8 mouse cellular contexts compared by ENCODE assay signal in genomic region chr9:21846755-21847341, GRCm38 (mm10). TPM values are rescaled to one million over a fixed set of nuclear protein-coding genes. Genes with fewer than 3 reads are reported as not detected.
DNase-seq lines count a peak whose midpoint lies in the region; ATAC-seq and TF ChIP-seq lines count a peak whose summit lies in the region.

No protein-coding gene starts in this region.

- peaks cover 41% of the 10 kb centered on the region for H3K4me1 ChIP-seq in heart, adult 2 months (ENCODE audit: control insufficient read depth, insufficient read depth, low read length)
- H3K4me1 ChIP-seq in lung, adult 2 months (ENCODE audit: control insufficient read depth, insufficient read depth, low read length) = peaks cover 29% of the 10 kb centered on the region
- H3K4me1 ChIP-seq in stomach, postnatal 0 days (replicated peaks; ENCODE audit: control insufficient read depth, insufficient read depth) = peaks cover 2% of the 10 kb centered on the region; the same call in 1 of the 2 replicates

- no peaks in the 10 kb centered on the region for H3K9me3 ChIP-seq in stomach, postnatal 0 days (ENCODE audit: control insufficient read depth, low read length)

- WGBS in heart, adult 2 months = 14% methylated on average over 11 of the region's 11 CpGs
- WGBS in lung, adult 2 months = 16% methylated on average over 11 of the region's 11 CpGs
- 17% methylated on average over 11 of the region's 11 CpGs for WGBS in stomach, postnatal 0 days

- H3K4me2 ChIP-seq in stomach, postnatal 0 days (replicated peaks; ENCODE audit: low read depth) = peak overlapping the region; percentile 54

- H3K4me3 ChIP-seq in heart, adult 2 months = peak overlapping the region; percentile 28
- peak overlapping the region; percentile 50 for H3K4me3 ChIP-seq in lung, adult 2 months (replicated peaks; ENCODE audit: extremely low read depth, low read depth, low read length)
- H3K4me3 ChIP-seq in stomach, postnatal 0 days (ENCODE audit: low read depth, low read length) = peak overlapping the region; percentile 26; the same call in 1 of the 2 replicates

- peak overlapping the region; percentile 76 for H3K9ac ChIP-seq in heart, adult 2 months (ENCODE audit: low read depth, low read length)
- no peak overlapping the region for H3K9ac ChIP-seq in stomach, postnatal 0 days (ENCODE audit: low read length)

- H3K36me3 ChIP-seq in heart, adult 2 months (ENCODE audit: control insufficient read depth, insufficient read depth, low read length) = peaks cover 26% of the 10 kb centered on the region
- peaks cover 8% of the 10 kb centered on the region for H3K36me3 ChIP-seq in stomach, postnatal 0 days (ENCODE audit: control insufficient read depth, insufficient read depth, low read length)

- intact Hi-C loops in heart, adult 2 months (cut with DNase I) = no loop called here

- no peaks in the 10 kb centered on the region for H3K79me2 ChIP-seq in heart, adult 2 months (replicated peaks; ENCODE audit: control insufficient read depth, insufficient read depth, low read length)

- ATAC-seq in stomach, postnatal 0 days (ENCODE audit: low FRiP score, low TSS enrichment) = peak; percentile 70; the same call in 1 of the 2 replicates
- no peak for ATAC-seq in activated CD4-positive, CD25-positive, alpha-beta regulatory T cell, adult 4 months

- peak; percentile 32 for DNase-seq in ovary, postnatal 14 days (ENCODE audit: low spot score)
- no peak for DNase-seq in ovary, postnatal 10 days (ENCODE audit: low spot score)
- peak; percentile 84 to 89 for DNase-seq in heart, adult 2 months
- peak; percentile 59 for DNase-seq in kidney, adult 18-20 months
- DNase-seq in lung, adult 2 months = peak; percentile 45
- peak; percentile 55 for DNase-seq in stomach, postnatal 0 days (ENCODE audit: low spot score)
- no peak for DNase-seq in right cerebral cortex, postnatal 36 days (ENCODE audit: low spot score in 2 of 2)

- H3K27me3 ChIP-seq in heart, adult 2 months (ENCODE audit: control insufficient read depth, insufficient read depth, low read length) = no peaks in the 10 kb centered on the region
- H3K27me3 ChIP-seq in stomach, postnatal 0 days (ENCODE audit: control insufficient read depth, insufficient read depth, low read length) = no peaks in the 10 kb centered on the region

- peak overlapping the region; percentile 95 for H3K27ac ChIP-seq in heart, adult 2 months
- peak overlapping the region; percentile 91 for H3K27ac ChIP-seq in stomach, postnatal 0 days (replicated peaks)

- TF ChIP-seq EP300 in heart, adult 2 months (IDR thresholded peaks at IDR 0.05; ENCODE audit: insufficient read depth, low read depth, low read length) = peak; percentile 91
- peak; percentile 71 for TF ChIP-seq EP300 in stomach, postnatal 0 days (optimal IDR thresholded peaks at IDR 0.05)

- no peak for TF ChIP-seq CTCF in heart, adult 2 months (IDR thresholded peaks at IDR 0.05)
- no peak for TF ChIP-seq CTCF in lung, adult 2 months (IDR thresholded peaks at IDR 0.05; ENCODE audit: insufficient read depth, low read length)
- no peak; the same call in 1 of the 2 replicates for TF ChIP-seq CTCF in stomach, postnatal 0 days (IDR thresholded peaks at IDR 0.05; ENCODE audit: low read depth)

- TF ChIP-seq POLR2A in heart, adult 2 months (IDR thresholded peaks at IDR 0.05; ENCODE audit: insufficient read depth, low read depth, low read length) = no peak
- peak; percentile 43; the same call in 1 of the 2 replicates for TF ChIP-seq POLR2A in lung, adult 2 months (IDR thresholded peaks at IDR 0.05; ENCODE audit: borderline replicate concordance, extremely low read depth, low read depth, low read length)

RNA-seq across cellular contexts. Expression of gene Dock6, which starts 5.6 kb away (rescaled TPM):
- total RNA-seq in heart, adult 2 months (2021) = 10 to 100 TPM; 25.9 to 33.8 TPM
- 87.9 and 92.7 TPM in 2 replicates for polyA plus RNA-seq in heart, adult 2 months (2012; rRNA removed)
- polyA plus RNA-seq in lung, adult 2 months (2012; rRNA removed) = 262 and 278 TPM in 2 replicates
- polyA plus RNA-seq in stomach, postnatal 0 days (2015; fragmentation: Nextera tagmentation; extraction: Ambion mirVana) = 13.5 and 14.1 TPM in 2 replicates
- polyA plus RNA-seq in activated CD4-positive, CD25-positive, alpha-beta regulatory T cell, adult 4 months (2017; shearing (Covaris generic)) = 1 to 10 TPM in 1 of 2 experiments, under 1 TPM in 1; 0.94 to 1.8 TPM

RNA-seq across cellular contexts. Expression of gene Angptl8, which starts 11.5 kb away (rescaled TPM):
- not detected for total RNA-seq in heart, adult 2 months (2021)
- 0.41 and 2.4 TPM in 2 replicates for polyA plus RNA-seq in heart, adult 2 months (2012; rRNA removed)
- polyA plus RNA-seq in lung, adult 2 months (2012; rRNA removed) = 7.4 and 8.2 TPM in 2 replicates
- 2.1 and 2.2 TPM in 2 replicates for polyA plus RNA-seq in stomach, postnatal 0 days (2015; fragmentation: Nextera tagmentation; extraction: Ambion mirVana)
- not detected for polyA plus RNA-seq in activated CD4-positive, CD25-positive, alpha-beta regulatory T cell, adult 4 months (2017; shearing (Covaris generic))

RNA-seq across cellular contexts. Expression of gene Kank2, which starts 48.3 kb away (rescaled TPM):
- 10 to 100 TPM; 57.3 to 62.9 TPM for total RNA-seq in heart, adult 2 months (2021)
- 45.3 and 52.7 TPM in 2 replicates for polyA plus RNA-seq in heart, adult 2 months (2012; rRNA removed)
- 108 and 127 TPM in 2 replicates for polyA plus RNA-seq in lung, adult 2 months (2012; rRNA removed)
- 7.3 and 7.5 TPM in 2 replicates for polyA plus RNA-seq in stomach, postnatal 0 days (2015; fragmentation: Nextera tagmentation; extraction: Ambion mirVana)
- not detected for polyA plus RNA-seq in activated CD4-positive, CD25-positive, alpha-beta regulatory T cell, adult 4 months (2017; shearing (Covaris generic))

Comparison
In these comparisons a context has a peak if more than half of its experiments do, and no peak if none do; other contexts are left out.
1. DNase-seq: peak in ovary, postnatal 14 days (single experiment), heart, adult 2 months (2 of 2), kidney, adult 18-20 months (single experiment), lung, adult 2 months (single experiment) and stomach, postnatal 0 days (single experiment); none in ovary, postnatal 10 days (single experiment) and right cerebral cortex, postnatal 36 days (0 of 2).
2. Peak in every context shown above with its lines, with median percentiles within 50 percentile points of each other: H3K4me3 ChIP-seq.